Mouse (Mus musculus): ENCODE results near the gene Herpud1. TPM values are rescaled to one million over a fixed set of nuclear protein-coding genes. Genes with fewer than 3 reads are reported as not detected.

The Herpud1 gene
- total and polyA plus RNA-seq, 3 experiments = 216 to 349 (median 272) TPM

DNA sequence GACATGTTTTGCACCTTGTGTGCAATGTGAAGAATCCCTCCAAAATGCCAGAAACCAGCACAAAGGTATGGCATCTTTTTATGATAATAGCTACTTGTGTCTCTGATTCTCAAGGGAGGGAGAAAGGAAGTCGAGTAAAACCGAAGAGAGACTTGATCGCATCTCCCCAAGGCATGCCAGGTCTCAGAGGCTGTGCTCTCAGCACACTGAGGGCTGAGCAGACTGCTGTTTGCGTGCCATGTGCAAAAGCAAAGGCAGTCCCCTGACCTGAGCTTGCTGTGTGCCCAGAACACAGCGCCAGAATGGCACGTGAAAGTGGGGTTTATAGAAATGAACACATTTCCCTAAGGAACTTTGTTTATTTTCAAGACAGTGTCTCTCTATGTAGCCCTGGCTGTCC, 3.3 kb downstream of the Herpud1 start:
- intact Hi-C loops (cut with DNase I) = no loop called here
- peaks cover 6% of the 10 kb centered on the region; the same call in 1 of the 2 replicates for H3K79me2 ChIP-seq (replicated peaks; ENCODE audit: control insufficient read depth, insufficient read depth, low read length)

DNA sequence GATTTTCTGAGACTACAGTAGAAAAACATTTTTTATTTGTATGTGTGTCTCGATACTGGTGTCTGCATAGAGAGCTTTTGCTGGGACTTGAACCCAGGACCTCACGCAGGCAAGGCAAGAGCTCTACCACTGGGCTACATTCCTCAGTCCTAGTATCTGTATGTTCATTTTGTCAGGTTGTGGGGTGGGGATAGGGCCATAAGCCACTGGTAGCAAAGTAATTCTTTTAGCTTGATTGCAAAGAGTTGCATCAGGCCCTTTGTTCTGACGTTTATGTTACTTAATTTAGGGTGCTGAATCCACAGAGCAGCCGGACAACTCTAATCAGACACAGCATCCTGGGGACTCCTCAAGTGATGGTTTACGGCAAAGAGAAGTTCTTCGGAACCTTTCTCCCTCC, 4.2 kb downstream of the Herpud1 start:
- Histone ChIP-seq H3K79me2 (replicated peaks; ENCODE audit: control insufficient read depth, insufficient read depth, low read length) (peaks cover 6% of the 10 kb centered on the region; the same call in 1 of the 2 replicates), H3K27ac (no peak overlapping the region), H3K4me3 (no peak overlapping the region), H3K27me3 (ENCODE audit: control insufficient read depth, insufficient read depth, low read length) (no peaks in the 10 kb centered on the region), H3K9ac (ENCODE audit: low read depth, low read length) (no peak overlapping the region), H3K36me3 (ENCODE audit: control insufficient read depth, insufficient read depth, low read length) (peaks cover 49% of the 10 kb centered on the region), H3K4me1 (ENCODE audit: control insufficient read depth, insufficient read depth, low read length) (peaks cover 5% of the 10 kb centered on the region)
- no peak for DNase-seq
- 87% methylated on average over 6 of the region's 6 CpGs for WGBS
- intact Hi-C loops (cut with DNase I) = no loop called here
- no peak for TF ChIP-seq EP300 (IDR thresholded peaks at IDR 0.05; ENCODE audit: insufficient read depth, low read depth, low read length)
- TF ChIP-seq CTCF (IDR thresholded peaks at IDR 0.05) = no peak
- no peak for TF ChIP-seq POLR2A (IDR thresholded peaks at IDR 0.05; ENCODE audit: insufficient read depth, low read depth, low read length)

More for the DNA sequence above, 3.3 kb downstream of the Herpud1 start:
- H3K36me3 ChIP-seq (ENCODE audit: control insufficient read depth, insufficient read depth, low read length) = peaks cover 44% of the 10 kb centered on the region
- no peaks in the 10 kb centered on the region for H3K27me3 ChIP-seq (ENCODE audit: control insufficient read depth, insufficient read depth, low read length)
- H3K27ac ChIP-seq = no peak overlapping the region
- H3K4me3 ChIP-seq = no peak overlapping the region
- DNase-seq = no peak
- no peak overlapping the region for H3K9ac ChIP-seq (ENCODE audit: low read depth, low read length)
- H3K4me1 ChIP-seq (ENCODE audit: control insufficient read depth, insufficient read depth, low read length) = peaks cover 5% of the 10 kb centered on the region
- 57% methylated on average over 6 of the region's 6 CpGs for WGBS
- no peak for TF ChIP-seq POLR2A (IDR thresholded peaks at IDR 0.05; ENCODE audit: insufficient read depth, low read depth, low read length)
- TF ChIP-seq EP300 (IDR thresholded peaks at IDR 0.05; ENCODE audit: insufficient read depth, low read depth, low read length) = no peak
- TF ChIP-seq CTCF (IDR thresholded peaks at IDR 0.05) = no peak

DNA sequence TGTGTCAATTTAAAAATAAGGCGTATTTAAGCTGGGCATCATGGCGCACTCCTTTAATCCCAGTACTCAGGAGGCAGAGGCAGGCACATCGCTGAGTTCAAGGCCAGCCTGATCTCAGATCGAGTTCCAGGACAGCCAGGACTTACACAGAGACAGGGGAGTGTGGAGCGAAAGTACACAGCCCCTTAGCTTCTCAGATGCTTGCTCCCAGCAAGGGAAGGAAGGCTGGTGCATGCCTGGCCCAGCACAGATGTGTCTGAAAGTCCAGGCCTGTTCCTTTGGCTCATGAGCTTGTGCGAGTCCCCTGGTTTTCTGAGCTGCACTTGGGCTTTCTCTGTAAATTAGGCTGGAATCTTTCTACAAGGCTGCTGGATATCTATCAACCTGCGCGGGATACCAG, 4.7 kb downstream of the Herpud1 start:
- Histone ChIP-seq H3K4me1 (ENCODE audit: control insufficient read depth, insufficient read depth, low read length) (peaks cover 4% of the 10 kb centered on the region), H3K27ac (no peak overlapping the region), H3K36me3 (ENCODE audit: control insufficient read depth, insufficient read depth, low read length) (peaks cover 51% of the 10 kb centered on the region), H3K9ac (ENCODE audit: low read depth, low read length) (no peak overlapping the region), H3K27me3 (ENCODE audit: control insufficient read depth, insufficient read depth, low read length) (no peaks in the 10 kb centered on the region), H3K4me3 (no peak overlapping the region), H3K79me2 (replicated peaks; ENCODE audit: control insufficient read depth, insufficient read depth, low read length) (peaks cover 6% of the 10 kb centered on the region; the same call in 1 of the 2 replicates)
- 98% methylated on average over 8 of the region's 8 CpGs for WGBS
- DNase-seq = no peak
- intact Hi-C loops (cut with DNase I) = no loop called here
- TF ChIP-seq POLR2A (IDR thresholded peaks at IDR 0.05; ENCODE audit: insufficient read depth, low read depth, low read length) (no peak), EP300 (IDR thresholded peaks at IDR 0.05; ENCODE audit: insufficient read depth, low read depth, low read length) (no peak), CTCF (IDR thresholded peaks at IDR 0.05) (no peak)

DNA sequence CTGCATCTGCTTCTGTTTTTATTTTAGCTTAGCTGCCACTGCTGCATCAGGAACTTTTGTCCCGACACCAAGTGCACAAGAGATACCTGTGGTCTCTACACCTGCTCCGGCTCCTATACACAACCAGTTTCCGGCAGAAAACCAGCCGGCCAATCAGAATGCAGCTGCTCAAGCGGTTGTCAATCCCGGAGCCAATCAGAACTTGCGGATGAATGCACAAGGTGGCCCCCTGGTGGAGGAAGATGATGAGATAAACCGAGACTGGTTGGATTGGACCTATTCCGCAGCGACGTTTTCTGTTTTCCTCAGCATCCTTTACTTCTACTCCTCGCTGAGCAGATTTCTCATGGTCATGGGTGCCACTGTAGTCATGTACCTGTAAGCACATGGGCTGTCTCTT, 5.9 kb downstream of the Herpud1 start:
- intact Hi-C loops (cut with DNase I) = no loop called here
- Histone ChIP-seq H3K9ac (ENCODE audit: low read depth, low read length) (no peak overlapping the region), H3K36me3 (ENCODE audit: control insufficient read depth, insufficient read depth, low read length) (peaks cover 53% of the 10 kb centered on the region), H3K4me3 (no peak overlapping the region), H3K79me2 (replicated peaks; ENCODE audit: control insufficient read depth, insufficient read depth, low read length) (peaks cover 4% of the 10 kb centered on the region; the same call in 1 of the 2 replicates), H3K27ac (no peak overlapping the region; the same call in 1 of the 2 replicates), H3K27me3 (ENCODE audit: control insufficient read depth, insufficient read depth, low read length) (no peaks in the 10 kb centered on the region), H3K4me1 (ENCODE audit: control insufficient read depth, insufficient read depth, low read length) (peaks cover 6% of the 10 kb centered on the region)
- 80% methylated on average over 12 of the region's 12 CpGs for WGBS
- peak; percentile 54 to 64 for DNase-seq
- TF ChIP-seq POLR2A (IDR thresholded peaks at IDR 0.05; ENCODE audit: insufficient read depth, low read depth, low read length) (no peak), CTCF (IDR thresholded peaks at IDR 0.05) (peak; percentile 70)

DNA sequence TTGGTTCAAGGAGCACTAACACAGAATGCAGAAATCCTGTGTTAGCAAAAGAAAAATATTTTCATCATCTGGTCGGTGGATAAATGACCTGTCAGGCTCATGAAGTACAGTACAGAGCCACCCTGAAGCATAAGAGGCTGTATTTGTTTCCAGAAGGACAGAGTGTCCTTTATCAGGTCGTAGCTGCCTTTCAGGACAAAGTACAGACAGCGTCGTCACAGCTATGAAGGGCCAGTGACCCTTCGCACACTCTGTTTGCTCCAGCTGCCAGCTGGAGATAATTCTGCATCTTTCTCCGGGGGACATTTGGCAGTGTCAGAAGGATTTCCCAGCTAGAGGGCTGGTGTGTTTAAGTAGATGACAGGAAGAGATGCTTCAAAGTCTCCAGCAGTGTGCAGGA, 6.4 kb downstream of the Herpud1 start:
- Histone ChIP-seq H3K4me3 (no peak overlapping the region), H3K79me2 (replicated peaks; ENCODE audit: control insufficient read depth, insufficient read depth, low read length) (peaks cover 4% of the 10 kb centered on the region; the same call in 1 of the 2 replicates), H3K27me3 (ENCODE audit: control insufficient read depth, insufficient read depth, low read length) (no peaks in the 10 kb centered on the region), H3K36me3 (ENCODE audit: control insufficient read depth, insufficient read depth, low read length) (peaks cover 53% of the 10 kb centered on the region), H3K4me1 (ENCODE audit: control insufficient read depth, insufficient read depth, low read length) (peaks cover 7% of the 10 kb centered on the region), H3K9ac (ENCODE audit: low read depth, low read length) (no peak overlapping the region), H3K27ac (peak overlapping the region; percentile 43; the same call in 1 of the 2 replicates)
- WGBS = 23% methylated on average over 6 of the region's 6 CpGs
- DNase-seq = no peak
- intact Hi-C loops (cut with DNase I) = no loop called here
- 0 out of 2 replicates have a peak, but pooled peaks have one; percentile 33 for TF ChIP-seq EP300 (IDR thresholded peaks at IDR 0.05; ENCODE audit: insufficient read depth, low read depth, low read length)
- TF ChIP-seq CTCF (IDR thresholded peaks at IDR 0.05) = no peak
- TF ChIP-seq POLR2A (IDR thresholded peaks at IDR 0.05; ENCODE audit: insufficient read depth, low read depth, low read length) = 0 out of 2 replicates have a peak, but pooled peaks have one; percentile 29

DNA sequence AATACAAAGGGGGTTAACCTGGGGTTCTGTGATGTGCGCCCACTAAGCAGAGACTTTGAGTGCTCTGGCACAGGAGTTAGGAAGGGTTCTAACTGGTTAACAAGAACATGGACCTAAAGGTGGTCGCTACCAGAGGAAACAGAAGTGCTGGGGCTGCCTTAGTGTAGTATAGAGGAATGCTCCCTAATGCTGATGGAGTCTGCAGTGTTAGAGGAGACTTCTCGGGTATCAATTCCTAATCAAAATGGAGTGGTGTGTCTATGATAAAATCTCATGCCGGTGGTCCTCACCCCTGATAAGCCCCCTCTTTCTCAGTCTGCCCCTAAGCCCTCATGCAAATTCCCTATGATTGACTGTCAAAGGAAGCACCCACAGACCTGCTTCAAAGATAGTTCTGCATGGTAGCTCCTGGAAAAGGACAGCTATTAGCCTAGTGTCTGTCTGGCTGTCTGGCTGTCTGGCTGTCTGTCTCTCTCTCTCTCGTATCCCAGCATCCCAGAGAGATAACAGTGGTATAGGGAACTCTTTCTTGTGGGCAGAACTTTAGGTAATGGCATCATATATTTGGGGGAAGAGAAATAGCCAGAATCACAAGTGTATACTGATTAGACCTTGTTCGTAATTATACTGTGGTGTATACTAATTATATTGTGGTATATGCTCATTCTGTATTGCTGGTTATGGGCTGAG, 9.8 kb downstream of the Herpud1 start:
- peaks cover 31% of the 10 kb centered on the region for H3K36me3 ChIP-seq (ENCODE audit: control insufficient read depth, insufficient read depth, low read length)
- 80% methylated on average over 6 of the region's 6 CpGs for WGBS
- peaks cover 5% of the 10 kb centered on the region for H3K4me1 ChIP-seq (ENCODE audit: control insufficient read depth, insufficient read depth, low read length)
- no peak overlapping the region for H3K4me3 ChIP-seq
- no peak overlapping the region for H3K9ac ChIP-seq (ENCODE audit: low read depth, low read length)
- H3K27me3 ChIP-seq (ENCODE audit: control insufficient read depth, insufficient read depth, low read length) = no peaks in the 10 kb centered on the region
- intact Hi-C loops (cut with DNase I) = loop anchor here (2.0 to 5.0 kb wide), 2 partner anchors 65 to 91 kb away; no protein-coding TSS in a partner anchor
- TF ChIP-seq EP300 (IDR thresholded peaks at IDR 0.05; ENCODE audit: insufficient read depth, low read depth, low read length) (no peak), POLR2A (IDR thresholded peaks at IDR 0.05; ENCODE audit: insufficient read depth, low read depth, low read length) (no peak), CTCF (IDR thresholded peaks at IDR 0.05) (no peak)
- no peak for DNase-seq
- H3K79me2 ChIP-seq (replicated peaks; ENCODE audit: control insufficient read depth, insufficient read depth, low read length) = no peaks in the 10 kb centered on the region
- H3K27ac ChIP-seq = no peak overlapping the region
